Mouse (Mus musculus) ES-Bruce4 (cell line): ENCODE measurements at regions not wholly inside any gene's neighbourhood (a gene's known extent, or its start where the extent isn't known, plus 50 kb on each side); places are given as distances from the start of the nearest gene placed in this dataset.

Source experiments
- CTCF ChIP-seq: IDR thresholded peaks from one replicate; pipeline ENCODE4 v1.8.1; 2011; ENCODE audit warnings: low read depth, low read length
- POLR2A ChIP-seq: IDR thresholded peaks from one replicate; pipeline ENCODE4 v1.8.1; 2011; ENCODE audit warnings: low read length; ENCODE audit not compliant: insufficient read depth

GRCm38 (mm10) chr5:106756937-106757371, 59.9 kb upstream of the Zfp644 start:
- TF ChIP-seq CTCF (no peak), POLR2A (no peak)
